Mouse (Mus musculus) forebrain, embryonic 11.5 days (tissue): ENCODE results near the gene Tacr1. TPM values are rescaled to one million over a fixed set of nuclear protein-coding genes. Genes with fewer than 3 reads are reported as not detected.
"Not testable (repeated sequence)": the region's sequence is repeated elsewhere in the genome, so short reads cannot be mapped to it uniquely, and the experiment has no call there.

ENCODE experiments used
- ATAC-seq: fragments of 200-750 bp; cut with Nextera tagmentation; replicated peaks from 2 replicates; pipeline ENCODE4 v1.8.0; 2017; ENCODE audit warnings: moderate TSS enrichment; ENCODE audit not compliant: low FRiP score
- DNase-seq: peaks from one replicate; pipeline ENCODE4 v3.0.0-alpha.2; 2017; ENCODE audit warnings: low spot score
- H3K27ac ChIP-seq: fragments of 300-500 bp; sonication (generic); 2 replicates; pipeline ENCODE4 v1.5.1; 2014; ENCODE audit warnings: low read depth, low read length
- H3K27me3 ChIP-seq: fragments of 300-500 bp; sonication (generic); 2 replicates; pipeline ENCODE4 v1.6.1; 2014; ENCODE audit warnings: mild to moderate bottlenecking, low read length, mixed read lengths; ENCODE audit not compliant: control insufficient read depth, insufficient read depth
- H3K36me3 ChIP-seq: fragments of 300-500 bp; sonication (generic); 2 replicates; pipeline ENCODE4 v1.6.1; 2014; ENCODE audit warnings: mild to moderate bottlenecking, low read length, moderate library complexity, mixed read lengths; ENCODE audit not compliant: control insufficient read depth, insufficient read depth
- H3K4me1 ChIP-seq: fragments of 300-500 bp; sonication (generic); replicated peaks from 2 replicates; pipeline ENCODE4 v1.6.1; 2014; ENCODE audit warnings: low read length, mixed read lengths; ENCODE audit not compliant: control insufficient read depth, insufficient read depth
- H3K4me2 ChIP-seq: fragments of 300-500 bp; sonication (generic); 2 replicates; pipeline ENCODE4 v1.6.1; 2014; ENCODE audit warnings: low read depth, mild to moderate bottlenecking, low read length, moderate library complexity, mixed read lengths; ENCODE audit not compliant: severe bottlenecking
- H3K4me3 ChIP-seq: fragments of 300-500 bp; sonication (generic); 2 replicates; pipeline ENCODE4 v1.5.1; 2014; ENCODE audit warnings: low read depth, low read length
- H3K9ac ChIP-seq: fragments of 300-500 bp; sonication (generic); 2 replicates; pipeline ENCODE4 v1.6.1; 2014; ENCODE audit warnings: low read length
- H3K9me3 ChIP-seq: fragments of 300-500 bp; sonication (generic); 2 replicates; pipeline ENCODE4 v1.6.1; 2016; ENCODE audit warnings: low read length, mixed read lengths; ENCODE audit not compliant: control insufficient read depth
- WGBS: fragments of 180-500 bp; shearing (Covaris S2); extraction: QIAGEN DNeasy Blood & Tissue Kit; methylation state at CpG from one replicate; pipeline ENCODE4 v1.1.7; 2014; 5-methylcytosine and 5-hydroxymethylcytosine counted together
- polyA plus RNA-seq: library from polyadenylated mRNA; unstranded; fragments of >200 nt; fragmentation: Nextera tagmentation; extraction: Ambion mirVana; gene quantifications from 2 replicates; pipeline ENCODE4 v1.2.1, GENCODE M21; 2014

Tacr1 gene
- polyA plus RNA-seq, 1 experiment from 2014 or later: not detected

DNA sequence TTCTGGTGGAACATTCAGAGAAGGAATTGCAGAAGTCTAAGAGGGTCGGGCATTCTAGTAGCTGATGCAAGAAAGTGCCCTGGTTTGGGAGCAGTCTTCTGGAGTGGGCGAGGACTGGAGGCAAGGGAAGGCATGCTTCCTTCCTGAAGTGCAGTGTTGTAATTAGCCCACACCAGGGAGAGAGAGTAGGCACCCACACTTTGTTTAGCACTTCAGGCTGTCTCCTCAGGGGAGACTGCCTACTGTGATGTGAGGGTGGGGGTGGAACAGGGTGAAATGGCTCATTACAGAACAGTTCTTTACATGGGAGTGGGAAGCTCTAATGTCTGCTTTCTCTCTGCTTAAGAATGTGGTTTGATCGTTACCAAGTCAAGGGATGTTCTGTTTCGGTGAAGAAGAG is 35.0 kb downstream of the Tacr1 start:
- no peaks in the 10 kb centered on the region for H3K27me3 ChIP-seq
- H3K4me1 ChIP-seq: no peaks in the 10 kb centered on the region
- H3K36me3 ChIP-seq: no peaks in the 10 kb centered on the region
- H3K9me3 ChIP-seq: no peaks in the 10 kb centered on the region
- 79% methylated on average over 4 of the region's 4 CpGs for WGBS
- ATAC-seq (no peak), DNase-seq (no peak)
- no peak overlapping the region for H3K4me3 ChIP-seq
- H3K9ac ChIP-seq: no peak overlapping the region
- H3K27ac ChIP-seq: no peak overlapping the region
- H3K4me2 ChIP-seq: no peak overlapping the region

- not testable (repeated sequence) for H3K27ac ChIP-seq, H3K4me1 ChIP-seq, H3K4me2 ChIP-seq, H3K36me3 ChIP-seq, H3K9me3 ChIP-seq, ATAC-seq, H3K27me3 ChIP-seq, DNase-seq, H3K9ac ChIP-seq, H3K4me3 ChIP-seq
- 77% methylated on average over 8 of the region's 8 CpGs for WGBS
These were observed 50.3 kb downstream of the Tacr1 start for GRCm38 (mm10) chr6:82452206-82453095.

DNA sequence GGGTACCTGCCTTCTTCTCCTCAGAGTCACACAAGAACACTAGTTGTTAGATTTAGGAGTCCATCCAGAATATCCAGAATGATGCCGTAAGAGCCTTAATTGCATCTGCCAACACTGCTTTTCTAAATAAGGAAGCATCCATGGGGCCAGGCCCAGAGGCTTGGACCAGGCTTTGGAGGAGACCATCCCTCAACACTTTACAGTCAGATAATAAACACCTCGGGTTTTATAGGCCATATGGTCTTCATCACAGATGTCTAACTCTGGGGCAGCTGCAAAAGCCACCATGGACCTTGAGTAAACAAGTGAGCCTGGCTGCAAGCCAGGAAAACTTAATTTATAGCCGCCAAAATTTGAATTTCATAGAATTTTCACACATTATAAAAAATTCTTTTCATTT is 53.1 kb downstream of the Tacr1 start:
- H3K9ac ChIP-seq: no peak overlapping the region
- no peaks in the 10 kb centered on the region for H3K27me3 ChIP-seq
- H3K36me3 ChIP-seq: no peaks in the 10 kb centered on the region
- no peak for DNase-seq
- H3K27ac ChIP-seq: no peak overlapping the region
- H3K4me3 ChIP-seq: no peak overlapping the region
- H3K9me3 ChIP-seq: no peaks in the 10 kb centered on the region
- H3K4me2 ChIP-seq: no peak overlapping the region
- WGBS: 82% methylated on average over 3 of the region's 3 CpGs
- ATAC-seq: no peak
- H3K4me1 ChIP-seq: no peaks in the 10 kb centered on the region

DNA sequence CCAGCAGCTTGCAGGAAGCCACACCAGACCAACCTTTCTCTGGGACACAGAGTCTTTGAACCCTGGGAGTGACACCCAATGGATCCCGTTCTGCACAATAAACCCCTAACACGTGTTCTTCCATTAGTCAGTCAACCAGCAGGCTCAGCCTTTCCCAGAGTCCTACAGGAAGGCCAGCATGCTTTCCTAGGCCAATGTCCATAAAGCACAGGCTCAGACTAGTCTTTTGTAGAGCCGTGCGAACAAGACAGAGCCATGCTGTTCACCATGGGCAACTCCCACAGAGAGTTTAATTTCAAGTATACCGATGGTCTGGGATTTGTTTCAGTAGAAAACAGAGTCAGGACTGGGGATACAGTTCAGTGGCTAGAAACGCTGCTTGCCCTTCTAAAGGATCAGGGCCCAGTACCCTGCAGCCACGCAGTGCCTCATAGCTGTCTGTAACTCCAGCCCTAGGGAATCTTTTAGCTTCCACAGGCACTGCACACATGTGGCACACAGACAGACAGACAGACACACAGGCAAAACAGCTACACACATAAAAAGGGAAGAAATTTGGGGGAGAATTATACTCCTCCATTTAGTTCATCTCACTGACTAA is 55.1 kb downstream of the Tacr1 start:
- Histone ChIP-seq H3K4me2 (no peak overlapping the region), H3K9ac (no peak overlapping the region), H3K9me3 (no peaks in the 10 kb centered on the region), H3K4me3 (no peak overlapping the region), H3K27me3 (no peaks in the 10 kb centered on the region), H3K4me1 (no peaks in the 10 kb centered on the region), H3K27ac (no peak overlapping the region), H3K36me3 (no peaks in the 10 kb centered on the region)
- 78% methylated on average over 7 of the region's 7 CpGs for WGBS
- no peak for DNase-seq
- no peak for ATAC-seq

DNA sequence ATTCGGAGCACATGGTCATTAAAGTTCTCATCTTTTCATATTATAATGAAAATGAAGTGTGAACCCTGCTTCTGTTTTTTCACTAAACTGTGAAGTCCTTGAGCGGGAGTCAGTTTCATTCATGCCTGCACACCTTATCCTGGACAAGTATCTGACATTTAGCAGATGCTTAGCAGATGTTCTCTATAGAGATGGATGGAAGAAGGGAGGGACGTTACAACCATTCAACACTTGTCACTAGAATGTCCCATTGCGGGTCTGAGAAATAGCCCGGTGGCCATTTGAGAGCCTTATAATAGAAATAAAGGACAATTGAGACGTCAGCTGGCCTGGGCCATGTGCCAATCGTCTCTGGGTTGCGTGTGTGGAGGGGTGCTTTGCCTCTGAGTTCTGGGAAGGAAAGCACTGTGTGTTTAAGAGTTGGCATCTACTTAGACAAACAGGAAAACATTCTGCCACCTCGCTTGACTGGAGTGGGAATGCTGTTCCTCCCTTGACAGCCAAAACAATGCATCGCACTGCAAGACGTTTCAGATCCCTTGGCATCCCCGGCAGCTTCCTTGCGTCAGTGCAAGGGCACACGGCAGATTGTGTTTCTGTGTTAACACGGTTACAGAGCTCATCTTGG is 56.7 kb downstream of the Tacr1 start:
- H3K4me2 ChIP-seq: no peak overlapping the region
- no peak overlapping the region for H3K4me3 ChIP-seq
- H3K9me3 ChIP-seq: no peaks in the 10 kb centered on the region
- ATAC-seq (no peak), DNase-seq (no peak)
- 80% methylated on average over 15 of the region's 15 CpGs for WGBS
- no peaks in the 10 kb centered on the region for H3K4me1 ChIP-seq
- no peaks in the 10 kb centered on the region for H3K27me3 ChIP-seq
- H3K36me3 ChIP-seq: no peaks in the 10 kb centered on the region
- H3K27ac ChIP-seq: no peak overlapping the region
- H3K9ac ChIP-seq: no peak overlapping the region

DNA sequence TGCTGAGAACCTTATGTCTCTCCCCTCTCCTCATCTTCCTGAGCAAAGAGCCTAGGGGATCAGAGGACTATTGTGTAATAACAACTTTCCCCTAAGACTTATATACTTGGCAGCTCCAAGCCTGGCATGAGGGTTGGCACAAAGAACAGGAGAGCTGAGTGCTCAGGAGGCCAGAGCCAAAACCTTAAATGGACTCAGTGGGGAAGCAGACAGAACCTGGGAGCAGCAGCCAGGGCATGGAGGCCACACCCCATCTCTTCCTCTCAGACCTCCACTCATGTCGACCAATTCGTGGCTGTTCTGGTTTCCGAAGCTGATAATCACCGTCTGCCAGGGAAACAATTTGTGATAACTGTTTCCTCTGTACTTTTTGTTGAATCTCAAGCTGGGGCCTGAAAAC is 61.0 kb downstream of the Tacr1 start:
- Histone ChIP-seq H3K4me1 (no peaks in the 10 kb centered on the region), H3K27ac (no peak overlapping the region), H3K27me3 (no peaks in the 10 kb centered on the region), H3K36me3 (no peaks in the 10 kb centered on the region), H3K4me2 (no peak overlapping the region), H3K9me3 (no peaks in the 10 kb centered on the region), H3K4me3 (no peak overlapping the region), H3K9ac (no peak overlapping the region)
- ATAC-seq (no peak), DNase-seq (no peak)
- WGBS: 82% methylated on average over 4 of the region's 4 CpGs

DNA sequence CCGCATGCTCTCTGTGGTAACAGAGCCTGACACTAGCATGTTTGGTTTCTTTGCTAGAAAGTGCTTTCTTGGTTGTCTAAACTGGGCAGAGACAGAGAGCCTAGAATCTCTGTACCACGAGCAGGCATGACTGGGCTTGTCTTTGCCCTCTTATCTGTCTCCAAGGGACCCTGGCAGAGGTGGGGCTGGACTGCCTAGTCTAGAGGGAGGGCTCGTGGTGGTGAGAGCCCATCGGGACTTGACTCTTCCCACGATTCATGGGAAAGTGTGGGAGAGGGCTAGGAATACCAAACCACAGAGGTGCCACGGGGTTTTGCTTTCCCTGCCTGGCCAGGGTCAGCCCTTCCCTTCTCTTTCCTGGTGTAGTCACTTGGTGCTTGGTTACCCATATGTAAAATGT is 72.3 kb downstream of the Tacr1 start:
- DNase-seq (no peak), ATAC-seq (no peak)
- Histone ChIP-seq H3K9ac (no peak overlapping the region), H3K4me2 (no peak overlapping the region), H3K27ac (no peak overlapping the region), H3K36me3 (no peaks in the 10 kb centered on the region), H3K9me3 (no peaks in the 10 kb centered on the region), H3K27me3 (no peaks in the 10 kb centered on the region), H3K4me1 (no peaks in the 10 kb centered on the region), H3K4me3 (no peak overlapping the region)
- WGBS: 80% methylated on average over 6 of the region's 6 CpGs

GRCm38 (mm10) chr6:82483842-82484241 is 81.7 kb downstream of the Tacr1 start:
- WGBS: 75% methylated on average over 1 of the region's 1 CpGs
- Histone ChIP-seq H3K9ac (no peak overlapping the region), H3K4me2 (no peak overlapping the region), H3K27me3 (no peaks in the 10 kb centered on the region), H3K9me3 (no peaks in the 10 kb centered on the region), H3K4me1 (no peaks in the 10 kb centered on the region), H3K4me3 (no peak overlapping the region), H3K27ac (no peak overlapping the region), H3K36me3 (no peaks in the 10 kb centered on the region)
- ATAC-seq: no peak
- no peak for DNase-seq
